Mouse (Mus musculus): ENCODE data around the gene Runx1. TPM values are rescaled to one million over a fixed set of nuclear protein-coding genes. Genes with fewer than 3 reads are reported as not detected.

Gene Runx1
- 9.4 and 10.9 TPM in 2 replicates for polyA plus RNA-seq (2015; fragmentation: Nextera tagmentation; extraction: Ambion mirVana)

DNA sequence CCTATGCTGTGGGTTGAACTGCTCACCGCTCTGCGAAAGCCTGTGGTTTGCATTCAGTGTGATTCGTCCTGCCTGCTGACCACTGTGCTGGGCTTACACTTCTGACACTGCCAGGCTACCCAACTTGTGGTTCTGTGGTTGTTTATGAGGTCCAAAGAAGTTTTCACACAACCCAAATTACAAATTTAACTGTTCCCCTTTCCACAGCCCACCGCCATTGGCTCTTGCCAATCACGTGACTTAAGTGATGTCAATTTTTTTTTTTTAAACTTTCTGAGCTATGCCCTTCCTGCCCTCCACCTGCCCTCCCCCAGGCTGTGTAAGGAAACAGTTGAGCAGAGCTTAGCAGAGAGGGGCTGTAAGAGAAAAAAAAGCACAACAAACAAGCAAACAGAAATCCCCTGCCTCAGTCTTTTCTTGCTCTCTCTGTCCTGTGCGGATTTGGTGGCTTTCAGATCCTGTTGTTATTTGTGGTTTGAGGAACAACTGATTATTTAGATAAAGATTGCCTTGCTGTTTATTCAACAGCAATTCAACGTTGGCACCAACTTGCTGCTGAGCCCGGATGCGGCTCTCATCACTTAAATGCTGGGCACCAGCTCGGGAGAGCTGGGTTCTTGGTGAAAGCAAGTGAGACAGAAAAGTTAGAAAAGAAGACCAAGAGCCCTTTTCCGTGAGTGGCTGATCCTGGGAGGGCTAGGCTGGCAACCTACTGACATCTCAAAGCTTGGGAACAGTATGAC lies at the start of gene Runx1:
Gene Runx1 (minus strand): TSS at position 242 of the 743 bp plus-strand sequence.
- peak within 1 kb of the TSS; percentile 33 for H3K4me2 ChIP-seq (ENCODE audit: low read depth, low read length)
- H3K27me3 ChIP-seq (ENCODE audit: control insufficient read depth, insufficient read depth, low read depth, low read length), result no peaks in the 10 kb centered on the region
- peak within 1 kb of the TSS; percentile 21 for H3K4me3 ChIP-seq (ENCODE audit: low read length)
- peak within 1 kb of the TSS; percentile 39; the same call in 1 of the 2 replicates for H3K9ac ChIP-seq (ENCODE audit: low read length)
- H3K9me3 ChIP-seq (ENCODE audit: control insufficient read depth, low read length), result no peaks in the 10 kb centered on the region
- ATAC-seq (ENCODE audit: low read depth), result no peak
- 82% methylated on average over 11 of the region's 11 CpGs for WGBS
- H3K27ac ChIP-seq (ENCODE audit: low read length), result no peak within 1 kb of the TSS; the same call in 1 of the 2 replicates
- no peaks in the 10 kb centered on the region for H3K36me3 ChIP-seq (ENCODE audit: control insufficient read depth, insufficient read depth, low read length)
- no peaks in the 10 kb centered on the region; the same call in 1 of the 2 replicates for H3K4me1 ChIP-seq (replicated peaks; ENCODE audit: control insufficient read depth, insufficient read depth, low read length)

DNA sequence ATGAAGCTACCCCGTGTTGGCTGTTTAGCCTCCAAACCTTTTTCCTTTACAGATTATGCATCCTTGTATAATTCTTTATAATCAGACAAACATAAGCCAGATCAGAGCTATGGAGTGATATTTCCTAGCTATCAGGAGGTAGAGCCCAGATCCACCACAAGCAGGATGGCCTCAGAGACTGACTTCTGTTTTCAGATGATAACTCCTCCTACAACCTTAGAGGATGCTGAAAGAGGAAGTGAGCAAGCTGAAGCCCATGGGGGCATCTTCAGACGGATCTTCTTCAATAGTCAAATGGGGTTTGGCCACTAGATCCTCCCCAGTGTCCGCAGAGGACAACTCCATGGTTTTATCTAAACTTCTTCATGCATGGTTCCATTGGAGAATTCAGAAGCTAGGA lies 48.1 kb upstream of the Runx1 start:
- Histone ChIP-seq H3K9ac (ENCODE audit: low read length) (no peak overlapping the region), H3K36me3 (ENCODE audit: control insufficient read depth, insufficient read depth, low read length) (no peaks in the 10 kb centered on the region), H3K9me3 (ENCODE audit: control insufficient read depth, low read length) (no peaks in the 10 kb centered on the region), H3K27me3 (ENCODE audit: control insufficient read depth, insufficient read depth, low read depth, low read length) (no peaks in the 10 kb centered on the region), H3K4me1 (replicated peaks; ENCODE audit: control insufficient read depth, insufficient read depth, low read length) (no peaks in the 10 kb centered on the region), H3K27ac (ENCODE audit: low read length) (no peak overlapping the region), H3K4me3 (ENCODE audit: low read length) (no peak overlapping the region), H3K4me2 (ENCODE audit: low read depth, low read length) (no peak overlapping the region)
- ATAC-seq (ENCODE audit: low read depth), result no peak
- WGBS, result 81% methylated on average over 3 of the region's 3 CpGs

DNA sequence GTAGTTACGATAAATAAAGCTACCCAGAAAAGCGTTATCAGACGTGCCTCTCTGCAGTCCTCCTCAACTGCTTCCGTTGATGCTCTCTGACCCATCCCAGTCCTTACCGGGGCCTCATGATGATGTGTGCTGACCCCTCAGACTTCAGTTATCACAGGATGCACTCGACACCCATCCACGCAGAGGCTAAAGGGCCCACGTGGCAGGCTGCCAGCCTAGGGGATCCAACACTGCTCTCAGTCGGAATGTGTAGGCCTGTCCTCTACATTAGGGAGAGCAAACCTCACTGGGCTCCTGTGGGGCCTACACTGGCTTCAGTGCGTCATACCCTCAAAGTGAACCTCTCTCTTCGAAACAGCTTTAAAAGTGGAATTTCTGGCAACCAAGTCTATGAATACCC lies 45.8 kb upstream of the Runx1 start:
- no peak for ATAC-seq (ENCODE audit: low read depth)
- Histone ChIP-seq H3K9ac (ENCODE audit: low read length) (no peak overlapping the region), H3K4me3 (ENCODE audit: low read length) (no peak overlapping the region), H3K9me3 (ENCODE audit: control insufficient read depth, low read length) (no peaks in the 10 kb centered on the region), H3K27ac (ENCODE audit: low read length) (no peak overlapping the region), H3K36me3 (ENCODE audit: control insufficient read depth, insufficient read depth, low read length) (no peaks in the 10 kb centered on the region), H3K4me2 (ENCODE audit: low read depth, low read length) (no peak overlapping the region), H3K4me1 (replicated peaks; ENCODE audit: control insufficient read depth, insufficient read depth, low read length) (no peaks in the 10 kb centered on the region), H3K27me3 (ENCODE audit: control insufficient read depth, insufficient read depth, low read depth, low read length) (no peaks in the 10 kb centered on the region)
- WGBS, result 47% methylated on average over 11 of the region's 11 CpGs

DNA sequence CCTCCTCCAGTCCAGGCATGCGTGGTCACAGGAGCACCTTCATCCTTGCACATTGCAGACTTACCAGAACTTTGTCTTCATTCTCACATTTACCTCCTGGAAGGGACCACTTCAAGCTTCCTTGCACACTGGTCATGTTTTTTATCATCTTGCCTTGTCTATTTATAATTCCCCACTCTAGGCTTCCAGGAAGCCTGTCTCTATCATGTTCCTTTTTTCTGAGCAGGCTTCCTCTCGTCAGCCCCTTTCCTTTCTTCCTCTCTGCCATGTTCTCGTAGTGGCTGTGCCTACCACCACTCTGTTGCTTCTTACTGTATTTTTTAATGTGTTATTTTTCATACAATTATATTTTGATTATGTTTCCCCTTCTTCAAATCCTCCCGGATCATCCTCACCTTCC lies 42.6 kb upstream of the Runx1 start:
- Histone ChIP-seq H3K4me2 (ENCODE audit: low read depth, low read length) (no peak overlapping the region), H3K27me3 (ENCODE audit: control insufficient read depth, insufficient read depth, low read depth, low read length) (no peaks in the 10 kb centered on the region), H3K4me3 (ENCODE audit: low read length) (no peak overlapping the region), H3K4me1 (replicated peaks; ENCODE audit: control insufficient read depth, insufficient read depth, low read length) (no peaks in the 10 kb centered on the region), H3K9me3 (ENCODE audit: control insufficient read depth, low read length) (no peaks in the 10 kb centered on the region), H3K27ac (ENCODE audit: low read length) (no peak overlapping the region), H3K9ac (ENCODE audit: low read length) (no peak overlapping the region), H3K36me3 (ENCODE audit: control insufficient read depth, insufficient read depth, low read length) (no peaks in the 10 kb centered on the region)
- ATAC-seq (ENCODE audit: low read depth), result no peak
- 74% methylated on average over 4 of the region's 4 CpGs for WGBS

DNA sequence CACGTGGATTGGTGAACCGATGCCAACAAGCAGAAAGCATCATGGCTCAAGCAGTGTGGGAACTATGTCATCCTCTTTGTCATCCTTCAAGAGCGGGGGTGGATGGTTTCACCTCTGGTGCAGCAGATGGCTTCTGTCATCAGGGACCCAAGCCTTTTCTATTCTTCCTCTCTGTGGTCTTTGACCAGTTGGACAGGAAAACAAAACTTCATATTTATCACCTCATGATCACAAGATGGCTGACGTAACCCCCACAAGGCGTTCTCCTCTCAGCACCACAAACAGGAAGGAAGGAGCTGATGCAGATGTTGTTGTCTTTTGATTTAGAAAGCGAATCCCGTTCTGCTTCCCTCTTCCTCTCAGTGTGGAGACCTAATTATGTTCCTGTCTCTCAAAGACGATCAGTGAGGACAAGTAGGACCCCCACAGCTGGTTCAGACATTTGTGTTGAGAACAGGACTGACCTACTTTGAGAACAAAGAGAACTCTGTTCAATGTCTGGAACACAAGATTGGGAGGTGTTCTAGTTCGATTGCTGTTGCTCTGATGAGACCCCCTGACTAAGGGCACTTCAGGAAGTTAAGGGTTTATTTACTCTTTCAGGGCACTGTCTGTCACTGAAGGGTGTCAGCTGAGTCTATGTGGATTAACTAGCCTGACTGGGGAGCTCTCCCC lies 41.4 kb upstream of the Runx1 start:
- H3K9ac ChIP-seq (ENCODE audit: low read length), result no peak overlapping the region
- H3K4me2 ChIP-seq (ENCODE audit: low read depth, low read length), result no peak overlapping the region
- H3K4me3 ChIP-seq (ENCODE audit: low read length), result no peak overlapping the region
- 47% methylated on average over 9 of the region's 9 CpGs for WGBS
- ATAC-seq (ENCODE audit: low read depth), result no peak
- no peaks in the 10 kb centered on the region for H3K27me3 ChIP-seq (ENCODE audit: control insufficient read depth, insufficient read depth, low read depth, low read length)
- no peaks in the 10 kb centered on the region for H3K4me1 ChIP-seq (replicated peaks; ENCODE audit: control insufficient read depth, insufficient read depth, low read length)
- H3K27ac ChIP-seq (ENCODE audit: low read length), result no peak overlapping the region
- no peaks in the 10 kb centered on the region for H3K9me3 ChIP-seq (ENCODE audit: control insufficient read depth, low read length)
- no peaks in the 10 kb centered on the region for H3K36me3 ChIP-seq (ENCODE audit: control insufficient read depth, insufficient read depth, low read length)

DNA sequence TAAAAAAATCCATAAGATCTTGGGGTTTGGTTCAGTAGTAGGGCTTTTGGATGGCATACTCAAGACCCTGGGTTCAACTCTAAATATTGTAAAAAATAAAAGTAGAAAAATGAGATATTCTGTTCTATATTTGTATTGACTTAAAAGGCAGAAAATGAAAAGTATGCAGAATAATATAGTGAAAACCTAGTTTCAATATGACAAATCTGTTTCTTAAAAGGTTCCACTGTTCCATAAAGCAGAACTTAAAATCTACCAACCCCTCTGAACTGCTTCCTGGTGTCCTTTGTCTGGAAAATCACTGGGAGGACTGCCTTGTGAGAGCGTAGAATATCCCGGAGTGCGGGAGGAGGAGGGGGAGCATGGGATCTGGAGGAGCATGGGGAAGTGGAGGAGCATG lies 39.4 kb upstream of the Runx1 start:
- ATAC-seq (ENCODE audit: low read depth), result no peak

DNA sequence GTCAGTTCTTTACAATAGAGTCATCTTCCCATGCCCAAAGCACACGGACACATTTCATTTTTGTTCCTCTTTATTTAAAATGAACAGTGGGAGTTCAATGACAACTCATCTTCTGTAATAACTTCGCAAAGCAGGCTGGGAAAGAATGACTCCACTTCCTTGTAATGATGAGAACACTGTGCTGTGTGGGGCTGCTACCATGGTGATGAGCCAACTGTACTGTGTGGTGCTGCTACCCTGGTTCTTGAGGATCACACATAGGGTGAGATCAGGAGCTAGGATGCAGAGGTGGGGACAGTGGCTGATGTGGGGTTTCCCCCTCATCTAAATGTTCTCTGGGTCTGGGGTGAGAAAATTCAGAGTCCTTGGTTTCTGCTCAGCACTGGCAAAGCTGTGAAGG lies 38.2 kb upstream of the Runx1 start:
- H3K27me3 ChIP-seq (ENCODE audit: control insufficient read depth, insufficient read depth, low read depth, low read length), result no peaks in the 10 kb centered on the region
- no peak overlapping the region for H3K27ac ChIP-seq (ENCODE audit: low read length)
- no peak overlapping the region for H3K4me2 ChIP-seq (ENCODE audit: low read depth, low read length)
- H3K9me3 ChIP-seq (ENCODE audit: control insufficient read depth, low read length), result no peaks in the 10 kb centered on the region
- ATAC-seq (ENCODE audit: low read depth), result no peak
- H3K4me3 ChIP-seq (ENCODE audit: low read length), result no peak overlapping the region
- no peak overlapping the region for H3K9ac ChIP-seq (ENCODE audit: low read length)
- no peaks in the 10 kb centered on the region for H3K36me3 ChIP-seq (ENCODE audit: control insufficient read depth, insufficient read depth, low read length)
- 65% methylated on average over 2 of the region's 2 CpGs for WGBS
- H3K4me1 ChIP-seq (replicated peaks; ENCODE audit: control insufficient read depth, insufficient read depth, low read length), result no peaks in the 10 kb centered on the region

More for the DNA sequence above, 39.4 kb upstream of the Runx1 start:
- no peak overlapping the region for H3K27ac ChIP-seq (ENCODE audit: low read length)
- no peak overlapping the region for H3K4me3 ChIP-seq (ENCODE audit: low read length)
- H3K36me3 ChIP-seq (ENCODE audit: control insufficient read depth, insufficient read depth, low read length), result no peaks in the 10 kb centered on the region
- no peaks in the 10 kb centered on the region for H3K9me3 ChIP-seq (ENCODE audit: control insufficient read depth, low read length)
- H3K27me3 ChIP-seq (ENCODE audit: control insufficient read depth, insufficient read depth, low read depth, low read length), result no peaks in the 10 kb centered on the region
- 94% methylated on average over 3 of the region's 3 CpGs for WGBS
- H3K4me1 ChIP-seq (replicated peaks; ENCODE audit: control insufficient read depth, insufficient read depth, low read length), result no peaks in the 10 kb centered on the region
- H3K9ac ChIP-seq (ENCODE audit: low read length), result no peak overlapping the region
- no peak overlapping the region for H3K4me2 ChIP-seq (ENCODE audit: low read depth, low read length)

DNA sequence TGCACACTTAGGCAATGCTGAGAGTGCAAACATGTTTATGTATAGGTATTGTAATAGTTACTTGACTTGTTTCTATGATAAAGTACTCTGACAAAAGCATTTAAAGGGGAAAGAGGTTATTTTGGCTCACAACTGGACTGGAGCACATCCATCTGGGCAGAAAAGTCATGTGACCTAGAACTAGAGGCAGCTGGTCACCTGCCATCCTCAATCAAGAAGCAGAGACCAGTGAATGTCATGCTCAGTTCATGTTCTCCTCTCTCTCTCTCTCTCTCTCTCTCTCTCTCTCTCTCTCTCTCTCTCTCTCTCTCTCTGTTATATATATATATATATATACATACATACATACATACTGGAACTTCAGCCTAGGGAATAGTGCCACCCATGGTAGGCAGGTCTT lies 37.2 kb upstream of the Runx1 start:
- ATAC-seq (ENCODE audit: low read depth), result no peak
- no peaks in the 10 kb centered on the region for H3K36me3 ChIP-seq (ENCODE audit: control insufficient read depth, insufficient read depth, low read length)
- H3K27ac ChIP-seq (ENCODE audit: low read length), result no peak overlapping the region
- no peak overlapping the region for H3K4me3 ChIP-seq (ENCODE audit: low read length)
- no peaks in the 10 kb centered on the region for H3K27me3 ChIP-seq (ENCODE audit: control insufficient read depth, insufficient read depth, low read depth, low read length)
- no peaks in the 10 kb centered on the region for H3K4me1 ChIP-seq (replicated peaks; ENCODE audit: control insufficient read depth, insufficient read depth, low read length)
- no peak overlapping the region for H3K9ac ChIP-seq (ENCODE audit: low read length)
- H3K9me3 ChIP-seq (ENCODE audit: control insufficient read depth, low read length), result no peaks in the 10 kb centered on the region
- H3K4me2 ChIP-seq (ENCODE audit: low read depth, low read length), result no peak overlapping the region

DNA sequence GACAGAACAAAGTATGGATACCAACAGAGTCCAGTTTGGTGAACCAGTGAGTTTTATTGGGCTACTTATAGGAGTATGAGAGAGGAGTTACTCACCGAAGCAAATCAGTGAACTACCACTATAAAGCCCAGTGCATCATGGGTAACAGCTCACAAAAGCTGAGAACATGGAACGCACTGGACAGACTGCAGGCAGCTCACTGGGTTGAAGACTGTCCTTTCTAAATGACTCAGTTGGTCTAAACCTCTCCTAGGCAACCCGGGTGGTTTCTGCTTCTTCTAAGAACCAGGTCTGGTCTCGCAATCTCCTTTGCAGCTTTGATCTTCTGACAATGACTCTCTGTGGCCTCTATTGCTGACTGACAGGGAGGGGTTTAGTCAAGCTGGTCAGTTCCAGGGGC lies 36.5 kb upstream of the Runx1 start:
- H3K27me3 ChIP-seq (ENCODE audit: control insufficient read depth, insufficient read depth, low read depth, low read length), result no peaks in the 10 kb centered on the region
- WGBS, result 78% methylated on average over 4 of the region's 4 CpGs

More for the DNA sequence above, 36.5 kb upstream of the Runx1 start:
- Histone ChIP-seq H3K36me3 (ENCODE audit: control insufficient read depth, insufficient read depth, low read length) (no peaks in the 10 kb centered on the region), H3K9ac (ENCODE audit: low read length) (no peak overlapping the region), H3K9me3 (ENCODE audit: control insufficient read depth, low read length) (no peaks in the 10 kb centered on the region), H3K4me1 (replicated peaks; ENCODE audit: control insufficient read depth, insufficient read depth, low read length) (no peaks in the 10 kb centered on the region), H3K27ac (ENCODE audit: low read length) (no peak overlapping the region), H3K4me2 (ENCODE audit: low read depth, low read length) (no peak overlapping the region), H3K4me3 (ENCODE audit: low read length) (no peak overlapping the region)
- no peak for ATAC-seq (ENCODE audit: low read depth)

All from lung, embryonic 16.5 days (tissue).